Mouse (Mus musculus) ovary, postnatal 36 days (tissue): ENCODE measurements around the gene Bax.
"Not testable (repeated sequence)": the region's sequence is repeated elsewhere in the genome, so short reads cannot be mapped to it uniquely, and the experiment has no call there.

ENCODE experiments used
- DNase-seq: peaks from one replicate; pipeline ENCODE4 v3.0.0; 2022; ENCODE audit warnings: low spot score, mixed read lengths

The Bax gene

GRCm38 (mm10) chr7:45466283-45467089 is at the start of gene Bax:
Gene Bax, minus strand, starts transcription at chr7:45466898.
- DNase-seq, result peak; percentile 94

DNA sequence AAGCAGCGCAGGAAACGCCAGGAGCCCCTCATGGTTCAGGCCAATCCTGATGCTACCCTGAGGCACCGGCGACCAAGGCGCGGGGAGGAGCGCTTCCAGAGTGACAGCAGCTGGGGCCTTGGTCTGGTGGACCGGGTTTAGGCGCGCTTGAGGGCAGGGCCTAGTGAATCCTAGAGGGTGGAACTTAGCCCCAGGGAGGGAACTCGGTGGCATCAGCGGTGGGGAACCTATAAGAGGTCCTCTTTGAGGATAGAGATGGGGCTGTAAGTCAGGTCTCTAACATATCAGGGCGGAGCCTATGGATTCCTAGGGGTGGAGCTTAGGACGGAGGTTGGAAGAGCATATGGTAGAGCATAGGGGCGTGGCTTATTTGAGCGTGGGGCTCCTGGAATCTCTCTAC is 48.7 kb upstream of the Bax start:
- DNase-seq, result no peak

DNA sequence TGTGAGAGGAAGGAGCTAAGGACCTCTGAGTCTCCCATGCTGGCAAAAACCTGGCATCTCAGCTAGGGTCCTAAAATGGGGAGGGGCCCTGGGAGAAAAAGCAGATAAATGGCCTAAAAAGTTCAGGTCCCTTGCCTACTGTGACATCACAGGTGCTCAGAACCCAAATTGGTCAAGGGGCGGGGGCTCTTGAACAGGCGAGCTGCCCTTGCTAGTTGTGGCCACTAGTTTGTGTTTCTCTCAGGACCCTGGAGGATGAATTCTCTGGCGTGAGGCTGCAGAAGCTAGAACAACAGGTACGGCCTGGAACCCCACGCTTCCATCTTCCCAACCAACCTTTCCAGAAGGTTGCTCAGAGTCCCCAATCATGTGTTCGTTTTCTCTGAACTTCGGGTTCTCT is 47.7 kb upstream of the Bax start:
- no peak for DNase-seq

DNA sequence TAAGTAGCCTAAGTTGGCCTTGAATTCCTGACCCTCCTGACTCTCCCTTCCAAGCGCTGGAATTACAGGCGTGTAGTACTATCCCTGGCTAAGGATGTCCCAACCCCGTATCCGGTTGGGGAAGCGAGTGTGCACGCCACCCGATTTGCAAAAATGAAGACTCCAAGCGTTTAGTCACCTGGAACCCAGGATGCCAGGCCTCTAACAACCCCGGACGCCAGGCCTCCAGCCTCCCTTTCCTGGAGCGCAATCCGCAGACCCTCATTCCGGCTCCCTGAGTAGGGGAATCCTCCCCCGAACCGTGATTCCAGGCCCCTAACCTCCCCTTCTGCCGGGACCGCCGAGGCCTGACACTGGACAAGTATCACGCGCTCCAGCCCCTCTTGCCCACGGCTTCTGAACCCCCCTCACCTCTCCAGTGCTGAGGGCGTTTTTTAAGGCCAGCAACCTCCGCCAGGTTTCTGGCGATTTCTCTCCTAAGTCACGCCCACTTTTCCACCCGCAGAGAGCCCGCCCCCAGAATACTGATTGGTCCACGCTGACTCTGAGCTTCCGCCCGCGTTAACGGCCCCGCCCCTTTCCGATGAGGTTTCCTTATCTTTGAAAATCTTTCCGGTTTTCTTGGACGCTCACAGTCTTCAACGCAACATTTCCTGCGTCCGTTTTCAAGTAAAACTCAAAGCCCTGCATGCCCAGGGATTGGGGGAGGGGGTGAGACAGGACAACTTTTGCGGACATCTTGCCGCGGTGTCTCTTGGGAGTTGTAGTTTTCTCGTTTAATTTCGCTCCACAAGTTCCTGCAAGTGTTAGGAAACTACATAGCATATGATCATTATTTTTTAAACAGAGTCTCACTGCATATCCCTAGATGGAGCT is 43.5 kb upstream of the Bax start, which contains the start of gene Nucb1:
Nucb1 (minus strand) TSS at position 495 of the 876 bp plus-strand sequence.
- DNase-seq, result peak; percentile 86

GRCm38 (mm10) chr7:45509181-45509882 is 42.6 kb upstream of the Bax start:
- DNase-seq, result peak; percentile 25

DNA sequence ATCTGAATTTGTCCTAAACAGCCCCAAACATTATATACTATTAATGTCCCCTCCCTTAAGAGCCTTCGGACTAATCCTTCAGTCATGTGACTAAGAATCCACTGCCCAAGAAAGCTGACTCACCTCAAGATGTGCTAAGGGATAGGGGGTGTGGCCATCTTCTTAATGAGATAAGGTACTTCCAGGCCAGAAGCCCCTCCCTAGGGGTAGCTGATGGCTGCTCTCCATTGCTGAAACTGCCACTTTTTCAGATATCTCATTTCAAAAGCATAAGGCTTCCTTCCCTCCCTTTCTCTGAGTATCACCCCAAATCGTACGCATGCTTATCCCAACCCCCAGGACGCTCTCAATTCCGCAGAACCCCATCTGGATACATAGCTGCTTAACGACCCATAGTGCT is 41.9 kb upstream of the Bax start:
- DNase-seq, result no peak

DNA sequence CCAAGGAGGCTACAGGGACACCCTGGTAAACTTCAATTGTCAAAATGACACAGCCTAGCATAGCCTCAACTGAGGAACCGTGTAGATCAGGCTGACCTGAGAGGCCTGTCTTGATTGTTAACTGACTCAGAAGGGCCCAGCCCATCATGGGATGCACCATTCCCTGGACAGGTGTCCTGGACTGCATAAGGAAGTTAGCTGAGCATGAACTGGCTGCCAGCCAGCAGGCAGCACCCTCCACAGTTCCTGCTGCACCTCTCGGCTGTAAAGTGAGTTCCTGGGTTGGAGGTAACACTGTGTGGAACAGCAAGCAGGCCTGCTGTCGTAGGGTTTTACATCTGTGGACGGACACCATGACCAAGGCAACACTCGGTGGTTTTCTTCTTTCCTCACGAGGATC is 40.9 kb upstream of the Bax start:
- DNase-seq, result no peak

DNA sequence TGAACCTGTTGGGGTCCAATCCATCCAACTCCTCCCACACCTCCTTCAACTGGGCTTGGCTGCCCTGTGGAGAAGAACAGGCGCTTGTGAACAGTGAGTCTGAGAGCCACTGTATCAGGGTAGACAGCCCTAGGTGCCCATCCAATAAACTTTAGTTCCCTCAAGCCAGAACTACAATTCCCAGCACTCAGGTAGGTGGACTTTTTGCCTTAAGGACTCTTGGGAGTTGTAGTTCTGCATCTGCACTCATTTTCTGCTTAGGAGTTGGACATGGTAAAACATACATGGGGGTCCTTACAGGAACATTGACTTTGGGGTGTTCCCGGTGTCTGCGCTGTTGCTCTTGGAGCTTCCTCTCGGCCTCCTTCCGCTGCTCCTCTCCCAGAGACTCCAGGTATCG is 31.7 kb upstream of the Bax start:
- no peak for DNase-seq

GRCm38 (mm10) chr7:45494548-45494947 is 27.9 kb upstream of the Bax start:
- no peak for DNase-seq

DNA sequence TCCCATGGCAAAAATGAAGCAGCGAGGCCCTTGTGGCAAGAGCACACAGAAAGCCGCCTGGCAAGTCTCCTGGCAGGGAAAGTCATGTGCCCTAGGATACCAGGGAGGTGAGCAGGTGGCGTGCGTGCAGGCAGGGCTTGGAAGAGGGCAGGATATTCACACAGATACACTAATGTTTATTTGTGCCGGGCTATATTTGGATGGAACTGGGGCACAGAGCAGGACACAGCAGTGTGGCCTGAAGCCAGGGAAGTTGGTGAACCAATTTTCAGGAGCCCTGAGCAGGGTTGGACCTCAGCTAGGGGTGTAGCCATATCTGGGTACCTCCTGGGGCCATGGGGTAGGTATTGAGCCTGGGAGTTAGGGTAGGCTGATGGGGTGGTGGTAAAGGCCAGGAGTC is 26.3 kb upstream of the Bax start:
- DNase-seq, result no peak

DNA sequence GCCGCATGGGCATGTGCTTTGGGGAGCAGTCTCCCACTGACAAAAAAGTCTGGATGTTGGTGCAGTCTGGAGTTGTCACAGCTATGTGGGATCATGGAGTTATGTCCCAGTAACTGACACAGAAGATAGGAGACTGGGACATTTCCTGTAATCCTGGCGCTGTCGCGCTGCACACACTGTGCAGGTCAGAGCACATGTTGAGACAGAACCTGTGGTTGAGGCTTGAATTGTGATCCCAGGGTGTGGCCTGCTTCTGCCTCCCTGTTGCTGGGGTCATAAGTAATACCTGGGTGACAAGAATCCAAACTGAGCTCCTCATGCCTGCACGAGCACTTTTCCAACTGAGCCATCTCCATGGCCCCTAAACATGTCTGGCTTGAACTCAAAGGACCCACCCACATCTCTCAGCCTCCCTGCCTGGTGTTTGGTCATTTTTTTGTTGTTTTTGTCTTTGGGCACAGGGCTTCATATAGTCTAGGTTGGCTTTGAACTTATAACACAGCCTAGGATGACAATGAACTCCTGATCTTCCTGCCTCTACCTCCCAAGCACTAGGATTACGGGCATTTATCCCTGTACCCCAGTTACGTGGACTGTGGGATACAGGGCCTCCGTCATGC is 25.6 kb upstream of the Bax start:
- DNase-seq, result no peak

GRCm38 (mm10) chr7:45491264-45491663 is 24.6 kb upstream of the Bax start:
- DNase-seq, result peak; percentile 47

DNA sequence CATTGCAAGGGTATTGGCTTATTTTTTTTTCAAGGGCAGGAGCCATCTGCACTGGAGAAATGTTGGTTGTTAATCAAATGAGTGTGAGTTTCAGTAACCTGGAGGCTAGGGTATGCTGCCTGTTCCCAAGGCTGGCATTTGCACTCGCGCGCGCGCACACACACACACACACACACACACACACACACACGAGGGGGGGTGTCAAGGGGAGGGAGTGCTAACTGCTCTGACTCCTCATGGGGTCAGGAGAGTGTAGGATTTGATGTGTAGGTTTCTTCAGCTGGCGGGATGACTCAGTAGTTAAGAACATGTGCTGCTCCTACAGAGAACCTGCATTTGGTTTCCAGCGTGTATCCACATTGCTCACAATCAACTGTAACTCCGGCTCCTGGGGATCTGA is 24.1 kb upstream of the Bax start:
- no peak for DNase-seq

- DNase-seq, result no peak
These were observed 22.9 kb upstream of the Bax start for GRCm38 (mm10) chr7:45489578-45489977.

- peak; percentile 80 for DNase-seq
These were observed 21.9 kb upstream of the Bax start, which contains the start of gene Dhdh for GRCm38 (mm10) chr7:45488293-45489204. Gene Dhdh, minus strand, starts transcription at chr7:45488805.

DNA sequence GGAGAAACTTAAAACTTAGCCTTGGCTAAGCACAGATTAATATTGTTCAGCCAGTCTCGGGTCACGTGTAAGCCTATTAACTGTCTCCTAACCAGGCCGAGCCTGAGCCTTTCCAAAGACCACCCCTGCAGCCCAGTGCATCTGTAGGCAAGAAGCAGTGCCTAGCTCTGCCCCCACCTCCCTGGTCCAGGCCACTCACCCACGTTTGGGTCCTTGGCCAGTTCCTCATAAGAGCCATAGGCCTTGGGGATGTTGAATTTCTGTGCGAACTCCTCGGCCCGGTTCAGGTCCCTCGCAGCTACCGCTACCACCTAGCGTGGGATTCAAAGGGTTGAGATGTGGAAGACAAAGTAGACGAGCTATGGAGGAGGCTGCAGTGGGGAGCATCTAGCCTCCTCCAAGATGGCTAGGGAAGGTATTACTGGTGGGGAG is 21.2 kb upstream of the Bax start:
- no peak for DNase-seq

DNA sequence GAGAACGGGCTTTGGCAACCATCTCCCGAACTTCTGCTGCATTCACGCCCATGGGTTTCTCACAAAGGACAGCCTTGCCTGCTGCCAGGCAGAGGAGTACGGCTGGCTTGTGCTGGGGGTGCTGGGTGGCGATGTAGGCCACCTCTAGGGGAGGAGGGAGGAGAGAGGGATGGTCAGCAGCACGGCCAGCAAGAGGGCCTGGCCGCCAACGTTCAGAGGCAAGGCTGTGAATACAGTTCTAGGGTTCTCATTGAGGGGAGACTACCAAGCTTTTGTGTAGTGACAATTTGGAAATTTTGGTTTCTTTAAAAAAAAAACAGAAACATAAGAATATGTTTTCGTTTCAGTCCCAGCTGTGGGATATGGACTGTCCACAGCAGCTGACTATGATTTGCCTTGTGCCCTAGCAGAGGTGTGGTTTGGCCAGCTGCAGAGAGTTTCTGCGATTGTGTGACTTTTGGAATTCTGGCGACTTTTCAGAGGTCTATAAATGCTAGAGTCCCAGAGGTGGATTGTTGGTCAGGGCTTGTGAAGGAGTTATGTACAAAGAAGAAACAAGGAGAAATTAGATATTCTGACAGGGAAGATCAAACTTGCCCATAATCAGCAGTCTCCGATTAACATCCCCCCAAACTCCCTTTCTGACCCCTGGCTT is 20.2 kb upstream of the Bax start, which contains the start of gene Gm45808:
Gm45808 (minus strand) TSS at position 51 of the 655 bp plus-strand sequence.
- DNase-seq, result no peak

- no peak for DNase-seq
These were observed 19.5 kb upstream of the Bax start for GRCm38 (mm10) chr7:45486158-45486557.

- not testable (repeated sequence) for DNase-seq
These were observed 18.3 kb upstream of the Bax start for GRCm38 (mm10) chr7:45484985-45485384.

DNA sequence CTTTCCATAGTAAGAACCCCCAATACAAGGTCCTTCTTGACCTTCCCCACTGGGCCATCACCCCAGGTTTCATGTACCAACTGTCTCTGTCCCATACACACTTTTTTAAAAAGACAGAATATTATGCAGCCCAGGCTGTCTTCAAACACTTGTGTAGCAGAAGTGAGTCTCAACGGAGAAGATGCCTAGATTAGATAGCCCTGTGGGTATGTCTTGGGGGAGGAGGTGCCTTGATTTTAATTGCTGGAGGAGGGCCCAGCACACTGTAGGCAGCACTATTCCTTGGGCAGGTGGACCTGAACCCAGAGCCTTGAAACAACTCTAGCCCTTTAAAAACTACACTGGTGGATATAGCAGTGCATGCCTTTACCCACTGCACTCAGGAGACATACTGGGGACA is 15.5 kb upstream of the Bax start:
- no peak for DNase-seq
